Mouse (Mus musculus) urinary bladder, postnatal 10 days (tissue): ENCODE results near the gene Tnfrsf11a.

Source experiments
- DNase-seq: peaks from one replicate; pipeline ENCODE4 v3.0.0; 2022; ENCODE audit warnings: low spot score

Gene Tnfrsf11a

GRCm38 (mm10) chr1:105829171-105829570 is 48.7 kb downstream of the Tnfrsf11a start:
- no peak for DNase-seq

GRCm38 (mm10) chr1:105832784-105833183 is 52.3 kb downstream of the Tnfrsf11a start:
- DNase-seq = no peak

DNA sequence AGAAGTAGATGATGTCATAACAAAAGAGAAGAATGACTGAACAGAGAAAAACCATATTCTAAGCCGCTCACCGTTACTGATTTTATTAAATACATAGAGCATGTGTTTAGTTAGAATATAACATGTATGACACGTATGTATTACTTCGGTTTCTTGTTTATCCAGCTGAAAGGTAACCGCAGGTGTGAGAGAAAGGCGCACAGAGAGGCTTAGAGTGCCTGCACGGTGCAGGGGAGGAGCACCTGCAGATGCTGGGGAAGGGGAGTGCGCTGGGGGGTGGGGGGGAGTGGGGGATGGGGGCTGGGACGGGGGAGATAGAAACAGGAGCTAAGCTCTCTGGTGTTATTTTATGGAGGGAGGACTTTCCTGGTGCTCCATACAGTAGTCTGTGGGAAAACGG is 62.4 kb downstream of the Tnfrsf11a start:
- no peak for DNase-seq

GRCm38 (mm10) chr1:105843386-105843785 is 62.9 kb downstream of the Tnfrsf11a start:
- DNase-seq = no peak

DNA sequence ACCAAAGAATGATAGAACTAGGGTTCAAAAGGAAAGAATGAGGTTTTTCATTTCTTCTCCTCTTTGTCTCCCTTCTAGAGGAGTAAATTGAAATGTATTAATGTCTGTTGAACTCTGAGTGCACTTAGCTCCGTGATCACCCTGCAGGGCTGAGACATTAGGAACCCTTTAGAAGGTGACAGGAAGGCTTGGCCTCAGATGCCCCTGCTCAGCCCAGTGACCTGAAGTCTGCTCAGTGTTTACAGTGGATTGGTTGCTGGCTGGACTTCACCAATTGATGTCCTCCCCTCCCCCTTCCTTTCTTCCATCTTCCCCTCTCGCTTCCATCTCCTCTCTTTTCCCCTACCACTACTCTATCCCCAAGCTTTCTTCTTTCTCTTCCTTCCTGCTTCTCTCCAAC is 63.3 kb downstream of the Tnfrsf11a start:
- no peak for DNase-seq

- no peak for DNase-seq
Measured at GRCm38 (mm10) chr1:105844341-105845006, 64.0 kb downstream of the Tnfrsf11a start.

- no peak for DNase-seq
Measured at GRCm38 (mm10) chr1:105846431-105846830, 65.9 kb downstream of the Tnfrsf11a start.

- DNase-seq = no peak
Measured at GRCm38 (mm10) chr1:105848806-105849205, 68.3 kb downstream of the Tnfrsf11a start.

GRCm38 (mm10) chr1:105851341-105851740 is 70.8 kb downstream of the Tnfrsf11a start:
- no peak for DNase-seq

DNA sequence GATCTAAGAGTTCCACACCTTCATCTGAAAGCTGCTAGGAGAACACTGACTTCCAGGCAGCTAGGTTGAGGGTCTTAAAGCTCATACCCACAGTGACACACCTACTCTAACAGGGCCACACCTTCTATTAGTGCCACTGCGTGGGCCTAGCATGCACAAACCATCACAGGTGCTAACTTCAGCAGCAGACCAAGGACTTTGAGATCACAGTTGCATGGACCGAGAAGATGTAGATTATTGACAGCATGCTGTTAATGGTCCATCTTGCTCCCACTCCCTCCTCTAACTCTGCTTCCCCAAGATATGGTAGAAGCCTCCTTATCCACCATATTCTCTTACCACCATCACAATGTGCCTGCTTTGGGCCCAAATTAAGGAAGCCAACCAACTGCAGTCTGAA is 79.2 kb downstream of the Tnfrsf11a start:
- no peak for DNase-seq

DNA sequence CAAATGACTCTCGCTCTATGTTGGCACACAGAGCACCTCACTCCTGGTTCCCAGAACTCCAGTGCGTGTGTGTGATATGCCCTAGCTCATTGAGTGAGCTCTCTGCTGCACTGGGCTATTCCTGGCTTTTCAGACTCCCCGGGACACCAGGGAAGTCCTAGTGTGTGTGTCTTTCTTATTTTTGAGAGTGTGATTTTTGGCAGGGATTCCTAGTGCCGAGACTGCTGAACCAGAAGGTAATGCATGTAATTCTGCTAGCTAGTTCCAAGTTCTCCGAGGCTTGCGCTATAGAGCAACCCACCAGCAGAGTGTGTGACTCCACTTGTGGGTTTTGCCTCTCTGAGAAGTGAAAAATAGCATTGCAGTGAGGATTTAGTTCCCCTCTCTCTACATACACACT is 96.1 kb downstream of the Tnfrsf11a start:
- DNase-seq = no peak

DNA sequence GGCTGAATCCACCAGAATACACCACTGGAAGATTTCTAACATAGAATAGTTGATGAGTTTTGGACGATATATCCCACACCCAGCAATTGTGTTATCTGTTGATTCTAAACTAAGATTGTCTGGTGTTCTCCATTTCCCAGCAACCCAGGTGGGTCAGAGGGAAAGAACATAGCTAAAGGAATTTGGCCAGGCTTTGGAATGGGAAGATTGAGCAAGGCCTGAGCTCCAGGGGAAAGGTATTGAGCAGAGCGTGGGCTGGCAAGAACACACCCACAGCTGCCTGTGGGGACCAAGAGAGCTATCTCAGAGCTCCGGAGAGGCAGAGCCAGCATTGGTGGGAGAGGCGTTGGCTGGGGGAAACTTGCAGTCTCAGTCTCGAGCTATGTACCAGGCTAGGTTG is 97.3 kb downstream of the Tnfrsf11a start:
- no peak for DNase-seq

DNA sequence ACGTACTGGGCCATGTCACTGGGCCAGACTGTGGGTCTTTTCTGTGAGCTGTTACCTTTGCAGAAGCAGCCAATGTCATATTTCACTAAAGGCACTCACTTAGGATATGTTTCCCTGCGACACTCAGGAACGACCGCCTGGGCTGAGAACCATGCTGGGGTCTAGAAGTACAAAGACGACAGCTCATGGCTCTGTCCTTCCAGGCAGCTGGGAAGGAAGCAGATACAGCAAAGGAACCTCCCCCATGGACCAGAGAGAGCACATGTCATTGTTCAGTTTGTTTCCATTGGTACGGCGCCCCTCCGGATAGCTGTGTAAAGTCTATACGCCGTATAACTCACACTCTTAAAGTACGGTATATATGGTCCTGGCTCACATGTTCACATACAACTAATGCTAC is 97.9 kb downstream of the Tnfrsf11a start:
- DNase-seq = no peak

DNA sequence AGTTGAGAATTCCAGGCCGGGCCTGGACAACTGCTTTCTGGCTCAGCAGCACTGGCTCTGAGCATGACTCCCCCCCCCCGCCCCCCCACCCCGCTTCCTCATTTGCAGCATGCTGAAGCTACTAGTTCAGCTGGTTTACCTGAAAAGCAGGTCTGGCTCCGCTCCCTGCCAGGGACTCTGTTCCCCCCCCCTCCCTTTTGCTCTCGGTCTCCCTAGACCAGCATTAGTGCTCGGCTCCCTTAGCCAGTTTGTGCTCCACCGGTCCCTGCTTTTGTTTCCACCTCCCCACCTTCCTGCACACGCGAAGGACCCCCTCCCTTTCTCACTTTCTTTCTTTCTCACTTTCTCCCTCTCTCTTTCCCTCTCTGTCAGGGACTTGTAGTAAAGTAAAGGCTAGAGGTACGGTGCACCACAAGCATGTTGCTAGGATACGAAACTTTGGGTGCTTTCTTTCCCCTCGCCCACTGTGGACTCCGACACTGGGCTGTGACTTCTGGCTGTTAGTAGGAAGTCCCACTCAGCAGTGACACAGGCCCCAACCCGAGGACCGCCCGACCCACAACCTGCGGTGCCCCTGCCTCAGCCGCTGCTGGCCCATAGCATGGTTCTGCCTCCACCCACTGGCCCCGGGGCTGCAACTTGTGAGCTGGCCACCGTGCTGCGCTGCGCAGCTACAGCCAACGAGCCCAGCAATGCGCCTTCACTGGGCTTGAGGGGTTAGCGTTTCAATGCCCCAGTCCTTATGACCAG is 100.2 kb downstream of the Tnfrsf11a start:
- DNase-seq = no peak

- DNase-seq = no peak
Measured at GRCm38 (mm10) chr1:105881466-105881865, 100.9 kb downstream of the Tnfrsf11a start.

DNA sequence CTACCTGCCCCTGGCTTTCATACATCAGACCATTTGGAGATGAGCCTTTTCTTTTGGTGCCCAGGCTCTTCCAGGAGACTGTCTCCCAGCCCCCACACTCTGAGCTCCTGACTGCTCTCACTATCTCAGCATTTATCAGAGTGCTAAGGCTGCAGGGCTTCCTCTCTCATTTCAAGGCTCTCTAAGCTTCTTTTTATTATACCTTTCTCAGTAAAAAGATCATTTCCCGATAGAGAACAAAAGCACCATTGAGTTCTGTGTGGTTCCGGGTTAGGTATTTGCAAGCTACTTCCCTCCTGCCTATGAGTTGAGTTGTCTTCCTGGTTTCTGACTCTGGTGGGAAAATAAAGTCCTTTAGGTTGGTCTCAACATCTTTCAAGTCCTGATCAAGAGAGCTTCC is 103.0 kb downstream of the Tnfrsf11a start:
- no peak for DNase-seq

GRCm38 (mm10) chr1:105885101-105885500 is 104.6 kb downstream of the Tnfrsf11a start:
- no peak for DNase-seq

- no peak for DNase-seq
Measured at GRCm38 (mm10) chr1:105885575-105885974, 105.1 kb downstream of the Tnfrsf11a start.

DNA sequence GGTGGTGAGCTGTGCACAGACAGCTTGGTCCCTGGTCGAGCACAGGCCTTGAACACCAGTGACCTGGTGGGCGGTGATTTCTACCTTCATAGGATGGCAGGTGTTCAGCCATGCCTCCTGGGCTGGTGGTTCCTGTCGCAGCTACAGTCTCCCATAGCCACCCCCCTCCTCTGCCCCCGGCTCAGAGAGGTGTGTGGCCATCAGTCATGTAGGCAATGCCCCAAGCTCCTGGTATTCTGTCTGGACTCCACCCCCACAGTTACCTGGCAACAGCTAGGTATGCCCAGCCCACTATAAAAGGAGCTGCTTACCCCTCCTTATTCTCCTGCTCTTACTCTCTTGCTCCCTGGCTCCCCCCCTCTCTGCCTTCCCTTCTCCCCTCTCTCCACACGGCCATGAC is 105.8 kb downstream of the Tnfrsf11a start:
- DNase-seq = no peak

DNA sequence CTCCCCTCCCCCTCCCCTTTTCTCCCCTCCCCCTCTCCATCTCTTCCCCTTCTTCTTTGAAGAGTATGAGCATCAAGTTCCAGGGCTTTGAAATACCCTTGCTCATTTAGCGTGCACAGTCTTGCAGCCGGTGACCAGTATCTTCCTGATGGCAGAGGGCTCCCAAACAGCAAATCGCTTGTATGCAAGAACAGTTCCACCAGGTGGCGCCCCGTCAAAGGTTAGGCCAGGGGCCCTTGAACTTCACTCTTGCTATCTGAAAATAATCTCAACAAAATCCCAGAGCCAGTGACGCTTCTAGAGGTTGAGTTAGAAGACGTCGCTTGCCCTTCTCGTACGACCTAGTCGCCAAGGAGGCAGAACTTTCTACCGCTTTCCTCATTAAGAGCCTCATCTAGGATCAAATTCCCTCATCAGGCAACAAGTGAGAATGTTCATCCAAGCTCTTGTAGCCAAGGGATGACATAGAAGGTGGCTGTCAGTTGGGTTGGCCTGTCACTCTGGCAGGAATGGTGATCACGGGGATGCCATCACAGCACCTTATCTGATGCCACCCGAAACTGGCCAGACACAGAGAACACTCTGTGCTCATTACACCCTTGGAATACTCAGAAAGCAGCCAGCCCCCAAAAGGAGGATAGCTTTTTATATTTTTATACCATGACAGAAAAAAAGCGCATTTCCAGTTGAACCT is 110.7 kb downstream of the Tnfrsf11a start:
- peak; percentile 74 for DNase-seq

DNA sequence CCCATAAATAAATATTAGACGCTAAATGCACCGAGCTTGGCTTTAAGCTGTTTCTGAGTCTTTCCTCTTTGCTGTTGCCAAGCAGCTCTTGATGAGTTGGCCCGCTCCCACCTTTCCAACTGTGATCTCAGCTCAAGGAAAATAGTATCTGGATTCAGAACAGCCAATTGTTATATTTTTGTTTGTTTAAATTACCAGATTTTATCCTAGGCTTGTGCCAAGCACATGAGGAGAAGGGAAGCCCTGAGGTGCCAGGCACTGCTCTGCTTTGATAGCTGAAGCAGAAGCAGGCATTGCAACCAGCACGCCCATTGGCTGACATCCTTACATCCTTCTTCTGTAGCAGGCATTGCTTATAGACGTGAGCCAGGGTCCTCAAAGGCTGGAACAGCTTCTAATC is 114.5 kb downstream of the Tnfrsf11a start:
- no peak for DNase-seq
